Mouse (Mus musculus) CD4-positive, CD25-positive, alpha-beta regulatory T cell, adult 2 months (primary cell): ENCODE results near the gene Pde7b.

Experiments used
- DNase-seq: peaks from one replicate; pipeline ENCODE4 v3.0.0-alpha.2; 2012; ENCODE audit warnings: low read depth, low spot score

Gene Pde7b

GRCm38 (mm10) chr10:20654187-20654586 lies 70.7 kb downstream of the Pde7b start:
- no peak for DNase-seq

- DNase-seq: no peak
These were observed 71.6 kb downstream of the Pde7b start for GRCm38 (mm10) chr10:20653299-20653698.

- DNase-seq: no peak
These were observed 88.5 kb downstream of the Pde7b start for GRCm38 (mm10) chr10:20636381-20636780.

- DNase-seq: no peak
These were observed 91.8 kb downstream of the Pde7b start for GRCm38 (mm10) chr10:20633085-20633415.

GRCm38 (mm10) chr10:20632256-20633084 lies 92.4 kb downstream of the Pde7b start:
- no peak for DNase-seq

- no peak for DNase-seq
These were observed 94.8 kb downstream of the Pde7b start for GRCm38 (mm10) chr10:20630122-20630521.

- DNase-seq: no peak
These were observed 99.0 kb downstream of the Pde7b start for GRCm38 (mm10) chr10:20625702-20626375.

- no peak for DNase-seq
These were observed 103.0 kb downstream of the Pde7b start for GRCm38 (mm10) chr10:20621661-20622454.

- DNase-seq: no peak
These were observed 118.9 kb downstream of the Pde7b start for GRCm38 (mm10) chr10:20606007-20606406.

- no peak for DNase-seq
These were observed 129.6 kb downstream of the Pde7b start for GRCm38 (mm10) chr10:20595107-20595810.

- DNase-seq: no peak
These were observed 130.9 kb downstream of the Pde7b start for GRCm38 (mm10) chr10:20594015-20594414.

GRCm38 (mm10) chr10:20590100-20590499 lies 134.8 kb downstream of the Pde7b start:
- no peak for DNase-seq

GRCm38 (mm10) chr10:20585959-20586358 lies 138.9 kb downstream of the Pde7b start:
- DNase-seq: no peak

GRCm38 (mm10) chr10:20575002-20575401 lies 149.9 kb downstream of the Pde7b start:
- DNase-seq: no peak

GRCm38 (mm10) chr10:20574414-20574813 lies 150.5 kb downstream of the Pde7b start:
- DNase-seq: no peak

- no peak for DNase-seq
These were observed 153.4 kb downstream of the Pde7b start for GRCm38 (mm10) chr10:20571521-20571920.

- DNase-seq: no peak
These were observed 156.2 kb downstream of the Pde7b start for GRCm38 (mm10) chr10:20568630-20569029.

GRCm38 (mm10) chr10:20567684-20568236 lies 157.1 kb downstream of the Pde7b start:
- DNase-seq: no peak

- no peak for DNase-seq
These were observed 168.4 kb downstream of the Pde7b start for GRCm38 (mm10) chr10:20556477-20556876.

GRCm38 (mm10) chr10:20551341-20551740 lies 173.5 kb downstream of the Pde7b start:
- DNase-seq: no peak

GRCm38 (mm10) chr10:20550771-20551170 lies 174.1 kb downstream of the Pde7b start:
- no peak for DNase-seq
